Mouse (Mus musculus) kidney, postnatal 0 days (tissue): ENCODE results near the gene Tpst1. TPM values are rescaled to one million over a fixed set of nuclear protein-coding genes. Genes with fewer than 3 reads are reported as not detected.

ENCODE experiments used
- ATAC-seq: fragments of 200-750 bp; cut with Nextera tagmentation; replicated peaks from 2 replicates; pipeline ENCODE4 v1.8.0; 2017; ENCODE audit warnings: low read depth, moderate number of reproducible peaks, moderate TSS enrichment, moderate library complexity; ENCODE audit not compliant: low FRiP score
- DNase-seq: peaks from one replicate; pipeline ENCODE4 v3.0.0-alpha.2; 2016; ENCODE audit warnings: low spot score
- H3K27ac ChIP-seq: fragments of 300-500 bp; sonication (generic); 2 replicates; pipeline ENCODE4 v1.5.1; 2014; ENCODE audit warnings: mild to moderate bottlenecking
- H3K27me3 ChIP-seq: fragments of 300-500 bp; sonication (generic); 2 replicates; pipeline ENCODE4 v1.6.1; 2014; ENCODE audit warnings: low read length, mixed read lengths; ENCODE audit not compliant: insufficient read depth
- H3K36me3 ChIP-seq: fragments of 300-500 bp; sonication (generic); 2 replicates; pipeline ENCODE4 v1.6.1; 2014; ENCODE audit warnings: low read length, mixed read lengths; ENCODE audit not compliant: insufficient read depth
- H3K4me1 ChIP-seq: fragments of 300-500 bp; sonication (generic); replicated peaks from 2 replicates; pipeline ENCODE4 v1.6.1; 2014; ENCODE audit warnings: antibody characterized with exemption, low read length, mixed read lengths; ENCODE audit not compliant: insufficient read depth
- H3K4me2 ChIP-seq: fragments of 300-500 bp; sonication (generic); 2 replicates; pipeline ENCODE4 v1.6.1; 2014; ENCODE audit warnings: mild to moderate bottlenecking, low read length, moderate library complexity, mixed read lengths
- H3K4me3 ChIP-seq: fragments of 300-500 bp; sonication (generic); replicated peaks from 2 replicates; pipeline ENCODE4 v1.5.1; 2014; ENCODE audit warnings: low read depth, low read length
- H3K9ac ChIP-seq: fragments of 300-500 bp; sonication (generic); 2 replicates; pipeline ENCODE4 v1.6.1; 2014; ENCODE audit warnings: low read depth, low read length
- H3K9me3 ChIP-seq: fragments of 300-500 bp; sonication (generic); replicated peaks from 2 replicates; pipeline ENCODE4 v1.6.1; 2016; ENCODE audit warnings: low read length, inconsistent platforms, mixed read lengths
- CTCF ChIP-seq: IDR thresholded peaks from 2 replicates; pipeline ENCODE4 v1.5.1; 2016; ENCODE audit warnings: antibody characterized with exemption, low read depth, mild to moderate bottlenecking, moderate library complexity
- WGBS: fragments of 180-500 bp; shearing (Covaris S2); extraction: QIAGEN DNeasy Blood & Tissue Kit; methylation state at CpG from one replicate; pipeline ENCODE4 v1.1.7; 2014; 5-methylcytosine and 5-hydroxymethylcytosine counted together
- polyA plus RNA-seq: library from polyadenylated mRNA; unstranded; fragments of >200 nt; fragmentation: Nextera tagmentation; extraction: Ambion mirVana; gene quantifications from 2 replicates; pipeline ENCODE4 v1.2.1, GENCODE M21; 2015

The Tpst1 gene
- polyA plus RNA-seq, 1 experiment from 2014 or later, result 66.5 TPM

DNA sequence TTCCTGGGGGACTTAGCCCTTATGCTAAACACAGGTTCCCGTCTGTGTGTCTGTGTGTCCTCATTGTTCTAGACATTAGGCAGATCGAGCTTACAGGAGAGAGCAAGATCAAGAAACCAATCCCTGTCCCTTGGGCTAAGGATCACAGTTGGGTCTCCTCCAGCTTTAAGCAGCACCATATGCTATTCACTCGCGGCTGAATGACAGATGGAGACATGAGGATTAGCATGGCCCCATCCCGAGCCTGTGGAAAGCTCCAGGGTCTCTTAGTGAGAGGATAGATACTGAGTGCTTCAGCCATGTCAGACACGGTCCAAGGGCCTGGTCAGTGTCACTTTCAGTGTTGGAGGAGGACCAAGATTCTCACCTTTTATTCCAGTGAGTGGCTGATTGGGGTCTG, 22.7 kb upstream of the Tpst1 start:
- no peak overlapping the region for H3K9ac ChIP-seq
- peaks cover 20% of the 10 kb centered on the region; the same call in 1 of the 2 replicates for H3K36me3 ChIP-seq
- no peaks in the 10 kb centered on the region; the same call in 1 of the 2 replicates for H3K4me1 ChIP-seq
- no peak overlapping the region for H3K4me3 ChIP-seq
- ATAC-seq, result no peak
- no peak overlapping the region for H3K27ac ChIP-seq
- no peaks in the 10 kb centered on the region for H3K27me3 ChIP-seq
- 77% methylated on average over 6 of the region's 6 CpGs for WGBS
- no peaks in the 10 kb centered on the region for H3K9me3 ChIP-seq
- TF ChIP-seq CTCF, result no peak
- no peak for DNase-seq
- no peak overlapping the region for H3K4me2 ChIP-seq

DNA sequence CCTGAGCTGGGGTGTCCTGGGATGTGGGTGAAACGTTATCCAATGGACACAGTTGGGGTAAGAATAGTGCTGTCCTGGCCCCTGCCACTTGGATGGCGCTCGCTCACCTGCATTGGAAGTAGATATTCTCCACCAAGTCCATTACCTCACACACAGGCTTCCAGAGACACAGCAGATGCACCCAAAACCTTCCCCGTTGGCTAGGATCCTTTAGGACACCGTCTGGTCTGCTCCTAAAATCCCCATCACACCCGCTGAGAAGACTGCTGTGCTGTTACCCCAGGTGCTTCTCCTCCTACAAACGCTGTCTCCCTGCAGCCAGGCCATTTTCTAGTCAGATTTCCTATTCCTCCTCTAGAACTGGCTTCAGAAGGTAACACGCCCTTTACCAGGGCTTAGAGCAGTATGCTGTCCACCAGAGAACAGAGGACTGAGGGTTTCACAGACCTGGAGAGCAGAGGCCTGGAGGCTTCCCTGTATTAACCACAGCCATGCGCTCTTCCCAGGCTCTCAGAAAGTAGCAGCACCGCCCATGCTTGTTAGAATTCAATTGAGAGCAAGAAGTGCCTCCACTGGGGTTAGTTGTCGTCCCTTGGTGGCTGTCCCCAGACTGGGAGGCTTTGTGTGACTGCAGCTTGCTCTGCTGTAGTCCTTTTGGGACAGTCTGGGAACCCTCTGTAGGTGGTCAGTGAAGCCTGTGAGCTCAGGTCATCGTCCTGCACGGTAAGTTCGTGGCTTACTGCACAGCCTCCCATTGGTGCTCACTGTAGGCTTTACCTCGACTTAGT, 21.9 kb upstream of the Tpst1 start:
- TF ChIP-seq CTCF, result no peak
- H3K9ac ChIP-seq, result no peak overlapping the region
- H3K27me3 ChIP-seq, result no peaks in the 10 kb centered on the region
- DNase-seq (no peak), ATAC-seq (no peak)
- H3K4me2 ChIP-seq, result no peak overlapping the region
- 79% methylated on average over 15 of the region's 15 CpGs for WGBS
- peaks cover 19% of the 10 kb centered on the region; the same call in 1 of the 2 replicates for H3K36me3 ChIP-seq
- H3K9me3 ChIP-seq, result no peaks in the 10 kb centered on the region
- no peaks in the 10 kb centered on the region; the same call in 1 of the 2 replicates for H3K4me1 ChIP-seq
- H3K4me3 ChIP-seq, result no peak overlapping the region
- no peak overlapping the region for H3K27ac ChIP-seq

DNA sequence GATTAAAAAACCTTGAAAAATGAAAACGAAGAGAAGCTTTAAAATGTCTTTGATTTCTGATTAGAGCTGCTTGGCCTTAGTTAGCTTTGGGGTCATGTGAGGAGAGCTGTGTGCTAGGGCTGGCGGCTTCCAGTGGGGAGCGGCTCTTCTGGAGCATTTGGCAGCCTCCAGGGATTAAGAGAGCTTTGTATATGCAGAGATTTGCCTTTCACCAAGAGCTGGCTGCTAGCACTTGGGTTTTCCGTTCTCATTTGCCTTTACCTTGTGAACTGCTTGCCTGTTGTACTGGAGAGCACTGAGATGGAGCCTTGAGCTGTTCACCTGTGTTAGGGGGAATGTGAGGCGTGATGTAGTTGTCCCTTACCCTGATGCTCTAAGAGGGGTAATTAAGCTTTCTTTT, 20.6 kb upstream of the Tpst1 start:
- no peak for ATAC-seq
- DNase-seq, result no peak
- no peaks in the 10 kb centered on the region for H3K9me3 ChIP-seq
- H3K4me3 ChIP-seq, result no peak overlapping the region
- H3K27me3 ChIP-seq, result no peaks in the 10 kb centered on the region
- no peaks in the 10 kb centered on the region; the same call in 1 of the 2 replicates for H3K4me1 ChIP-seq
- 77% methylated on average over 5 of the region's 5 CpGs for WGBS
- no peak for TF ChIP-seq CTCF
- 0 out of 2 replicates have a peak, but pooled peaks cover 17% of the 10 kb centered on the region for H3K36me3 ChIP-seq
- no peak overlapping the region for H3K9ac ChIP-seq
- H3K4me2 ChIP-seq, result no peak overlapping the region
- H3K27ac ChIP-seq, result no peak overlapping the region

DNA sequence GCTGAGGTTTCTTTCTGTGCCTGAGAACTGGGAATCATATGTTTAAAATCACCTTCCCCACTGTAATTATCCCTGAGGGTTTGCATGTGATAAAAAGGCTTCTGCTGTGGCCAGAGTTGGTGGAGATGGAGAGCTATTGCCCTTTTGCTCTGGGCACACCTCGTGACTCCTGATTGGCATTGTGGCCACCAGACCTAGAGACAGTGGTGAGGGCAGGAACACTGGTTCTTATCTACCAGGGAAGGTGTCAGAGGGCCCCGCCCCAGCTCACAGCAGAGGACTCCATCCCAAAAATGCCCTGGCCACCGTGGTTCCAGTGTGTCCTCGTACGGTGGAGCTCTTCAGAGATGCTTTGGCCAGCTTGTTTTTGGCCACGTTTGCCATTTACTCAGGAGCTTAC, 20.2 kb upstream of the Tpst1 start:
- Histone ChIP-seq H3K9me3 (no peaks in the 10 kb centered on the region), H3K4me2 (no peak overlapping the region), H3K27ac (no peak overlapping the region), H3K9ac (no peak overlapping the region), H3K27me3 (no peaks in the 10 kb centered on the region), H3K36me3 (0 out of 2 replicates have a peak, but pooled peaks cover 17% of the 10 kb centered on the region), H3K4me1 (no peaks in the 10 kb centered on the region; the same call in 1 of the 2 replicates), H3K4me3 (no peak overlapping the region)
- ATAC-seq, result no peak
- 95% methylated on average over 6 of the region's 6 CpGs for WGBS
- no peak for DNase-seq
- no peak for TF ChIP-seq CTCF

DNA sequence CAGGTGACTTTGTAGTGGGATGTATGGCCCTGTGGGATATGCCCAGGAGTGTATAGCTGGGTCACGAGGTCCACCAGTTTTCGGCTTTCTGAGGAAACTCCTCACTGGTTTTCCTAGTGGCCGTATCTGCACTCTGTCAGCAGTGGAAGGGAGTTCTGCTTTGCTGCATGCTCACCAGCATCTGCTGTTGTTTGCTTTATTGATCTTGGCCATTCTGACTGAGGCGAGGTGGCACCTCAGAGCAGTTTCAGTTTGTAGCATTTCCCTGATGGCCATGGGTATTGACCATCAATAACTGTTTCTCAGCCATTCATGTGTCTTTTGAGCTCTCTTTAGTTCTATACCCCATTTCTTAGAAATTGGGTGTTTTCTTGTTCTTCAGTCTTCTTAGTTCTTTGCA, 17.4 kb upstream of the Tpst1 start:
- TF ChIP-seq CTCF, result no peak
- ATAC-seq (no peak), DNase-seq (no peak)
- no peaks in the 10 kb centered on the region for H3K4me1 ChIP-seq
- no peak overlapping the region for H3K9ac ChIP-seq
- no peaks in the 10 kb centered on the region for H3K27me3 ChIP-seq
- no peak overlapping the region for H3K4me2 ChIP-seq
- no peaks in the 10 kb centered on the region for H3K9me3 ChIP-seq
- H3K36me3 ChIP-seq, result 0 out of 2 replicates have a peak, but pooled peaks cover 20% of the 10 kb centered on the region
- 94% methylated on average over 4 of the region's 4 CpGs for WGBS
- no peak overlapping the region for H3K27ac ChIP-seq
- no peak overlapping the region for H3K4me3 ChIP-seq

DNA sequence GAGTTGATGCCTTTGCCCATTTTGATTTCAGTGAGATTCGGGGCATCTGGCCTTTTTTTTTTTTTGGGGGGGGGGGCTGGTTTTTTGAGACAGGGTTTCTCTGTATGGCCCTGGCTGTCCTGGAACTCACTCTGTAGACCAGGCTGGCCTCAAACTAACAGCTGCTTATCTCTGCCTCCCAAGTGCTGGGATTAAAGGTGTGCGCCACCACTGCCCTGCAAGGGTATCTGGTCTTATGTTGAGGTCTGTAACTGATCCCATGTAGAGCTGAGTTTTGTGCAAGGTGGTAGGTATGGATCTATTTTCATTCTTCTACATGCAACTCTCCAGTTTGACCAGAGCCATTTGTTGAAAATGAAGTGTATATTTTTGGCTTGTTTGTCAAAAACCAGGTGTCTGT, 16.8 kb upstream of the Tpst1 start:
- ATAC-seq (no peak), DNase-seq (no peak)
- no peaks in the 10 kb centered on the region for H3K27me3 ChIP-seq
- WGBS, result 94% methylated on average over 2 of the region's 2 CpGs
- H3K27ac ChIP-seq, result no peak overlapping the region
- no peak overlapping the region for H3K4me3 ChIP-seq
- no peaks in the 10 kb centered on the region for H3K9me3 ChIP-seq
- H3K9ac ChIP-seq, result no peak overlapping the region
- no peak for TF ChIP-seq CTCF
- H3K4me2 ChIP-seq, result no peak overlapping the region
- H3K36me3 ChIP-seq, result 0 out of 2 replicates have a peak, but pooled peaks cover 16% of the 10 kb centered on the region
- H3K4me1 ChIP-seq, result no peaks in the 10 kb centered on the region
